Mouse (Mus musculus) left cerebral cortex, adult 9 months (tissue): ENCODE results near the gene Miga1.

Experiments used
- DNase-seq, 2 experiments: peaks; one replicate each; pipeline ENCODE4 v3.0.0; 2022; ENCODE audit warnings: low spot score in 2 of 2

Miga1 gene

DNA sequence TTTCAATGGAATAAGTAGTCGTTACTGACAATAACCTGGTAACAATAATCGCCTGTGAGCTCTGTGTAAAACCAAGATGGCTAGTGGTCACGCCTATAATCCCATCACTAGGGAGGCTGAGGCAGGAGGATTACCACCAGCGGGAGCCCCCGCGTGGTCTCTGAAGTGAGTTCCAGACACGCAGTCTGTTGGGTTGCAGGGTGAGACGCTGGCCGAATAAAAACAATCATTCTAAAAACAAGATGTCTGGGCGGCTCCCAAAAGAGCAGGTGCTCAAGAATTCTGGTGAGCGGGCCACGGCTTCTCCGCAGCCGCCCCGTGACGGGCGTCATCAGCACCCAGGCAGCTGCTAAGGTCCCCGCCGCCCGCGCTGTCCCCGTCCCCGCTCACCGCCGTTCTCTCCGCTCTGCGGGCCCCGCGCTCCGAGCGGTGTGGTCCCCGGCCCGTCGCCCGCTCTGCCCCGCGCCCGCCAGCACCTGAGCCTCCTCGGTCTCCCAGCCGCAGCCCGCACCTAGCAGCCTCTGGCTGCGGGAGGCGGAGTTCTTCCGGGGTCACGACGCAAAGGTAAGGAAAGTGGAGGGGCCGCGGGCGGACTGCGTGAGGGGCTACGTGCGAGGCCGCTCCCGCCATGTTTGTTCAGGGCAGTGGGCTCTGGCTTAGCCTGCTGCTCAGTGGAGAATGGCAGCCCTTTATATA, at the start of gene Miga1:
TSS of gene Miga1 (minus strand) at position 546 of the 696 bp plus-strand sequence.
- peak; percentile 53 to 83 for DNase-seq

DNA sequence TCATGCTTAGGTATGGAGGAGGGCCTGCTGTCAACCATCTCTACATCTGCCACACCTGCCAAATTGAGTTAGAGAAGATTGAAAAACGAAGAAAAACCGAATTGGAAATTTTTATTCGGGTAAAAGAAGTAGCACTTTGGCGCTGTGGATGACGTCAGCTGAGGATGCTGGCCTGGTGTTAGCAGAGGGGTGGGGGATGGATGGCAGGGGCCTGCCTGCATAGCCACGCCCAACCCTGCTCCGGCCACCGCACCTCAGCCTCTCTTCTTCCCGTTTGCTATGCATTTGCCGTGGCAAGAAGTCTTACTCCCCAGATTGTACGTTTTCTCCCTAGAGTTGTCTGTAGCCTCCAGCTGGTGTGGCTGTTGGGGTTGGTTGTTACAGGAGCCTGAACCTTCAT, 43.9 kb upstream of the Miga1 start:
- no peak for DNase-seq

GRCm38 (mm10) chr3:152376063-152376462, 35.9 kb upstream of the Miga1 start:
- no peak for DNase-seq

- no peak for DNase-seq
Measured at GRCm38 (mm10) chr3:152364181-152364580, 24.0 kb upstream of the Miga1 start.

- DNase-seq, result no peak
Measured at GRCm38 (mm10) chr3:152359151-152359550, 18.9 kb upstream of the Miga1 start.

- no peak for DNase-seq
Measured at GRCm38 (mm10) chr3:152356751-152357150, 16.5 kb upstream of the Miga1 start.

- DNase-seq, result no peak
Measured at GRCm38 (mm10) chr3:152355361-152355760, 15.2 kb upstream of the Miga1 start.

GRCm38 (mm10) chr3:152353434-152354177, 13.4 kb upstream of the Miga1 start:
- no peak for DNase-seq

DNA sequence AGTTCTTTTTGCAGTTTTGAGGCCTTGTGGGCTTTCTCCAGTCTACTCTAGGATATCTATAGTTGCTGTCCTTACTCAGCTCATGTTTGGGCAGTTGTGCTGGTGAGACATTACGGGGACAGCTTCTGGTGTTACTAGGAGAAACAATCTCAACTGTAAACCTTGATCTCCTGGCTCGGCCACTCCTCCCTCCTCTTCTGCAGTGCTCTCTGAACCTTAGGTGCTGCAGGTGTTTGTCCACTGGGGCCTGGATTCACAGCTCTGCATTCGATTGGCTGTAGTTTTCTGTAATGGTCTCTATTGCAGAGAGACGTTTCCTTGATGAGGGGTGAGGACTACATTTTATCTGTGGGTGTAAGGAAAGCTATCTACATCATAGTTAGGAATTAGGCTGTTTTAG, 12.1 kb upstream of the Miga1 start:
- DNase-seq, result no peak

GRCm38 (mm10) chr3:152350966-152351365, 10.8 kb upstream of the Miga1 start:
- no peak for DNase-seq

DNA sequence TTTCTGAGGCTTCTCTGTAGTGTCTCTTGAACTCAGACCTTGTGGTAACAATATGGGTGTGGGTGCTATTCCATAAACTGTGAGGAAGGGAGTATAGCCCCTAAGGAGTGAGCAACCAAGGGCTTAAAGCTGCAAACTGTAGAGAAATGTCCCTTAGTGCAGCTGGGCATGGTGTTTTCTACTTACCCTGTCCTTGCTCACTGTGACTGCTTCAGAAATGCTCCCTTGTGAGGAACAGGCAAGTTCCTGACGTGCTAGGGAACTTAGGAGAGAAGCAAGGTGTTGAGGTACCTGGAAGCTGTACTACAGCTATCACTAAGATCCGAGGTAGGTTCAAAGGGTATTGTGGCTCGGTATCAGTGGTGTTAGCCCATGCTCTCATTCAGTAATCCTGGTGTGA, 10.2 kb upstream of the Miga1 start:
- DNase-seq, result no peak

DNA sequence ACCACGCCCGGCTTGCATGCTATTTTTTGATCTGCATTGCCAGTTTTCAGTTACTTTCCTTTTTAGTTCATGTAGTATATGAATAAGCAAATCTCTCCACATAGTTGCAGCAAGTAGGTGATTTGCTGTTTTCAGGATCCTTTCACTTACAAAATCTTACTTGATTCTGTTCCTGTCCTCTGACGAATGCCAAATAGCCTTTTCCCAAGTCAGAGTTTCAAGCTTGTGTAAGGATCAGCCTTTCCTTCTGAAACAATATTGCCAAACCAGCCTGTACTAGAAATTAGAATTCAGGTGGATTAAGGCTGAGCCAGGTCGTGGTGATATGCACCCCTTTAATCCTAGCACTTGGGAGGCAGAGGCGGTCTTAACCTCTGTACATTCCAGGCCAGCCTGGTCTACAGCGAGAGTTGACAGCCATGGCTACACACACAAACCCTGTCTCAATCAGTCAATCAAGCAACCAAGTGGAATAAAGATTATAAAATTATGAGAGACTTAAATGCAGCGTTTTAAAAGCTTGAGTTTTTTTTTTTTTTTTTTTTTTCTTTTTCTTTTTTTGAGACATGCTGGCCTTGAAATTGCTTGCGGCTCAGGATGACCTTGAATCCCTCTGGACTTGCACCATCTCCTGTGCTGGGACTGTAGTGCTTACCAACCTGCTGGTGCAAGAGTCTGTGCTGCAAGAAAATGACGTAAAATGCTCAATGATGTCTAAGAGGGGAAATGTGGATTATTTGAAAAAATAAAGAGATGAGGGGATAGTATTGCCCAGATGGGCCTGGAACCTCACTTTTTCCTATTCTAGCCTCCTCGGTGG, 8.0 kb upstream of the Miga1 start:
- no peak for DNase-seq

- DNase-seq, result no peak
Measured at GRCm38 (mm10) chr3:152347227-152347626, 7.0 kb upstream of the Miga1 start.

DNA sequence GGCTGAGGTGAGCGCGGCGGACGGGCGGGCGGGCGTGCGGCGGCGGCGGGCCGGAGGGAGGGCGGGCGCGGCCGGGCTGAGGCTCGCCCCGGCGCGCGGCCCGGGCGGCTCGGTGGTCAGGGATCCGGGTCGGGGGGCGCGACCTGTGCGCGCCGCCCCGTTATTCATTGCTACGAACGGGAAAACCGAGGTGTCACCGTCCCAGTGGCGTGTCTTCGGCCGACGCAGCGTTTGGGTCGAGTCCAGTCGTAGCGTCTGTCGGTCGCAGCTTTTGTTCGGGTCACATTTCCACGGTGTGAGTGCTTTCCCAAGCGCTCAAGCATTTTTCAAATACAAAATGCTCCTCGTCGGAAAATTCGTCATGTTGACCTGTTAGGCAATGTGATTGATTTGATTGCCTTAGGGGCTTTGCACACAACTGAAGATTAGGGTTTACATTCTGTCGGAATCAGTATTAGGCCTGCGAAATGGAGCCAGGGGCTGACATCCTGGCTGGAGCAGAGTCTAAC, 6.5 kb upstream of the Miga1 start:
- peak in 1 of 2 experiments; percentile 35 for DNase-seq

- peak; percentile 82 to 92 for DNase-seq
Measured at GRCm38 (mm10) chr3:152345732-152346632, 5.8 kb upstream of the Miga1 start, which contains the start of gene Usp33. TSS of gene Usp33 (plus strand) at chr3:152346478.

DNA sequence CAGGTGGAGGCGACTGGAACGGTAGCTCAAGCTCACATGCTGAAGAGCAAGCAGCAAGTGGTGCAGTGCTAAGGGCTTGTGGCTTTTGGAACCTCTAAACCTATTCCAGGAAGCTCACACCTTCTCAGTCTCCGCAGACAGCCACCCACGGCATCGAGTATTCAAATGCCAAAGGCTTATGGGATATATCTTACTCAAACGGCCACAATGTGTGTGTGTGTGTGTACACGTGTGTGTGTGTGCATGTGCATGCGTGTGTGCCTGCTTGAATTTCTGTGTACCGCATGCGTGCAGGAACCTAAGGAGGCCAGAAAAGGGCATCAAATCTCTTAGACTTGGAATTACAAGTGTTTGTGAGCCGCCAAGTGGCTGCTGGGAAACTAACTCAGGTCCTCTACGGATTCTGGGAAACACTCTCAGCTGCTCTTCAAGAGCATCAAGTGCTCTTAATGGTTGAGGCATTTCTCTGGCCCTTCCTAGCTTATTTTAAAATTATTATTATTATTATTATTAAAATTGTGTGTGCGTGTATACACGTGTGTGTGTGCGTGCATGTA, 2.8 kb upstream of the Miga1 start:
- DNase-seq, result no peak

GRCm38 (mm10) chr3:152336085-152336484, 4.1 kb downstream of the Miga1 start:
- no peak for DNase-seq

DNA sequence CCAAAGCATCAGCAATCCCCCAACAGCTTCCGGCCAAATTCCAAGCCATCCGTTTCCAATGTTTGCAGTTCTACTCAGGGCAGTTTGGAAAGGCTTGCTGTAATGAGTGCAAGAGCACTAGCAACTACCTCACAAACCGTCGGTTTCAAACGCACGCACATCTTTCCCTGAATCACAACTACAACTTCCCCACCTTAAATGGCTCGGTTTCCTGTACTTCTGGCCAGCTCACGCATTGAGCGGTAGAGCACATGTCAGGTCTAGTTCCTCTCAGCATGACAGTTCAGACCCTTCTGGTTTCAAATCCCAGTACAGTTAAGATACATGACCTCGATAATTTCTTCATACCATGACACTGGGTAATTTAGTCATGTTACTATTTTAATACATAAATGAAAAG, 6.6 kb downstream of the Miga1 start:
- no peak for DNase-seq

- no peak for DNase-seq
Measured at GRCm38 (mm10) chr3:152332545-152333300, 7.5 kb downstream of the Miga1 start.

GRCm38 (mm10) chr3:152332104-152332503, 8.1 kb downstream of the Miga1 start:
- no peak for DNase-seq
